Mouse (Mus musculus): ENCODE results near the gene Heg1. TPM values are rescaled to one million over a fixed set of nuclear protein-coding genes. Genes with fewer than 3 reads are reported as not detected.

Gene Heg1
- total RNA-seq, 2 experiments from 2014 or later = 30.4 to 43.3 TPM

GRCm38 (mm10) chr16:33728427-33728826 is 44.3 kb downstream of the Heg1 start:
- no peak for DNase-seq
- no peak overlapping the region for H3K27ac ChIP-seq
- intact Hi-C loops (cut with DNase I) = no loop called here
- no peak overlapping the region for H3K4me3 ChIP-seq
- peak; percentile 34 for TF ChIP-seq CTCF (IDR thresholded peaks at IDR 0.05)

- Histone ChIP-seq H3K27ac (no peak overlapping the region), H3K4me3 (no peak overlapping the region)
- DNase-seq = no peak
- no peak for TF ChIP-seq CTCF (IDR thresholded peaks at IDR 0.05)
- intact Hi-C loops (cut with DNase I) = no loop called here
These were observed 47.1 kb downstream of the Heg1 start for GRCm38 (mm10) chr16:33731291-33731690.

GRCm38 (mm10) chr16:33732237-33732749 is 48.1 kb downstream of the Heg1 start:
- intact Hi-C loops (cut with DNase I) = no loop called here
- TF ChIP-seq CTCF (IDR thresholded peaks at IDR 0.05) = no peak
- no peak for DNase-seq
- Histone ChIP-seq H3K4me3 (no peak overlapping the region), H3K27ac (no peak overlapping the region)

- DNase-seq = no peak
- no peak for TF ChIP-seq CTCF (IDR thresholded peaks at IDR 0.05)
- Histone ChIP-seq H3K4me3 (no peak overlapping the region), H3K27ac (peak overlapping the region; percentile 46; the same call in 1 of the 2 replicates)
- intact Hi-C loops (cut with DNase I) = no loop called here
These were observed 48.8 kb downstream of the Heg1 start for GRCm38 (mm10) chr16:33732846-33733580.

GRCm38 (mm10) chr16:33733864-33734263 is 49.7 kb downstream of the Heg1 start:
- no peak for TF ChIP-seq CTCF (IDR thresholded peaks at IDR 0.05)
- intact Hi-C loops (cut with DNase I) = no loop called here
- DNase-seq = no peak
- H3K27ac ChIP-seq = peak overlapping the region; percentile 46; the same call in 1 of the 2 replicates
- H3K4me3 ChIP-seq = no peak overlapping the region

GRCm38 (mm10) chr16:33734545-33734944 is 50.4 kb downstream of the Heg1 start:
- DNase-seq = no peak
- intact Hi-C loops (cut with DNase I) = no loop called here
- peak overlapping the region; percentile 46; the same call in 1 of the 2 replicates for H3K27ac ChIP-seq
- no peak for TF ChIP-seq CTCF (IDR thresholded peaks at IDR 0.05)
- no peak overlapping the region for H3K4me3 ChIP-seq

- Histone ChIP-seq H3K4me3 (no peak overlapping the region), H3K27ac (0 out of 2 replicates have a peak overlapping the region, but pooled peaks have one; percentile 46)
- no peak for DNase-seq
- intact Hi-C loops (cut with DNase I) = no loop called here
- TF ChIP-seq CTCF (IDR thresholded peaks at IDR 0.05) = no peak
These were observed 51.1 kb downstream of the Heg1 start for GRCm38 (mm10) chr16:33735238-33735637.

GRCm38 (mm10) chr16:33735791-33736190 is 51.6 kb downstream of the Heg1 start:
- no peak overlapping the region for H3K4me3 ChIP-seq
- H3K27ac ChIP-seq = no peak overlapping the region
- intact Hi-C loops (cut with DNase I) = no loop called here
- no peak for TF ChIP-seq CTCF (IDR thresholded peaks at IDR 0.05)
- no peak for DNase-seq

- Histone ChIP-seq H3K4me3 (no peak overlapping the region), H3K27ac (no peak overlapping the region)
- intact Hi-C loops (cut with DNase I) = no loop called here
- no peak for DNase-seq
- no peak for TF ChIP-seq CTCF (IDR thresholded peaks at IDR 0.05)
These were observed 52.6 kb downstream of the Heg1 start for GRCm38 (mm10) chr16:33736746-33737145.

GRCm38 (mm10) chr16:33738949-33739719 is 55.0 kb downstream of the Heg1 start:
- H3K4me3 ChIP-seq = no peak overlapping the region
- intact Hi-C loops (cut with DNase I) = loop anchor here (2.0 kb wide), 2 partner anchors 178 to 432 kb away; no protein-coding TSS in a partner anchor
- TF ChIP-seq CTCF (IDR thresholded peaks at IDR 0.05) = no peak
- H3K27ac ChIP-seq = peak overlapping the region; percentile 51
- no peak for DNase-seq

GRCm38 (mm10) chr16:33739802-33740201 is 55.6 kb downstream of the Heg1 start:
- TF ChIP-seq CTCF (IDR thresholded peaks at IDR 0.05) = peak; percentile 81
- intact Hi-C loops (cut with DNase I) = loop anchor here (2.0 kb wide), 2 partner anchors 179 to 433 kb away; no protein-coding TSS in a partner anchor
- no peak overlapping the region for H3K4me3 ChIP-seq
- peak; percentile 75 for DNase-seq
- peak overlapping the region; percentile 51 for H3K27ac ChIP-seq

GRCm38 (mm10) chr16:33740416-33740815 is 56.2 kb downstream of the Heg1 start:
- Histone ChIP-seq H3K27ac (peak overlapping the region; percentile 51; the same call in 1 of the 2 replicates), H3K4me3 (no peak overlapping the region)
- intact Hi-C loops (cut with DNase I) = no loop called here
- no peak for DNase-seq
- TF ChIP-seq CTCF (IDR thresholded peaks at IDR 0.05) = no peak

- H3K27ac ChIP-seq = no peak overlapping the region
These were observed 57.6 kb downstream of the Heg1 start for GRCm38 (mm10) chr16:33741795-33742194.

More at GRCm38 (mm10) chr16:33741795-33742194, 57.6 kb downstream of the Heg1 start:
- no peak for TF ChIP-seq CTCF (IDR thresholded peaks at IDR 0.05)
- DNase-seq = no peak
- intact Hi-C loops (cut with DNase I) = no loop called here
- no peak overlapping the region for H3K4me3 ChIP-seq

Data from gastrocnemius, adult 2 months (tissue).